Mouse (Mus musculus) embryonic facial prominence, embryonic 13.5 days (tissue): ENCODE data around the gene Cggbp1. TPM values are rescaled to one million over a fixed set of nuclear protein-coding genes. Genes with fewer than 3 reads are reported as not detected.
"Not testable (repeated sequence)": the region's sequence is repeated elsewhere in the genome, so short reads cannot be mapped to it uniquely, and the experiment has no call there.

Source experiments
- ATAC-seq: fragments of 200-750 bp; cut with Nextera tagmentation; 2 replicates; pipeline ENCODE4 v1.8.0; 2017; ENCODE audit warnings: low read depth; ENCODE audit not compliant: insufficient number of reproducible peaks, insufficient read depth, low FRiP score, low TSS enrichment
- H3K27ac ChIP-seq: fragments of 300-500 bp; sonication (generic); 2 replicates; pipeline ENCODE4 v1.5.1; 2015; ENCODE audit warnings: moderate library complexity, mild to moderate bottlenecking, inconsistent platforms
- H3K27me3 ChIP-seq: fragments of 300-500 bp; sonication (generic); 2 replicates; pipeline ENCODE4 v1.6.1; 2015; ENCODE audit warnings: mild to moderate bottlenecking, inconsistent platforms
- H3K36me3 ChIP-seq: fragments of 300-500 bp; sonication (generic); 2 replicates; pipeline ENCODE4 v1.6.1; 2015; ENCODE audit warnings: mild to moderate bottlenecking, inconsistent platforms
- H3K4me1 ChIP-seq: fragments of 300-500 bp; sonication (generic); 2 replicates; pipeline ENCODE4 v1.6.1; 2015; ENCODE audit warnings: inconsistent platforms
- H3K4me2 ChIP-seq: fragments of 300-500 bp; sonication (generic); 2 replicates; pipeline ENCODE4 v1.6.1; 2015; ENCODE audit warnings: moderate library complexity, mild to moderate bottlenecking, inconsistent platforms
- H3K4me3 ChIP-seq: fragments of 300-500 bp; sonication (generic); 2 replicates; pipeline ENCODE4 v1.5.1; 2015; ENCODE audit warnings: mild to moderate bottlenecking, inconsistent platforms
- H3K9ac ChIP-seq: fragments of 300-500 bp; sonication (generic); 2 replicates; pipeline ENCODE4 v1.6.1; 2015; ENCODE audit warnings: mild to moderate bottlenecking, inconsistent platforms
- H3K9me3 ChIP-seq: fragments of 300-500 bp; sonication (generic); 2 replicates; pipeline ENCODE4 v1.6.1; 2016; ENCODE audit warnings: inconsistent platforms
- WGBS: fragments of 180-500 bp; shearing (Covaris S2); methylation state at CpG from one replicate; pipeline ENCODE4 v1.1.7; 2015; ENCODE audit warnings: mixed read lengths; 5-methylcytosine and 5-hydroxymethylcytosine counted together
- polyA plus RNA-seq: library from polyadenylated mRNA; unstranded; fragments of >200 nt; fragmentation: Nextera tagmentation; extraction: Ambion mirVana; gene quantifications from 2 replicates; pipeline ENCODE4 v1.2.1, GENCODE M21; 2015

Gene Cggbp1
- polyA plus RNA-seq, 1 experiment from 2014 or later = 76.2 TPM

DNA sequence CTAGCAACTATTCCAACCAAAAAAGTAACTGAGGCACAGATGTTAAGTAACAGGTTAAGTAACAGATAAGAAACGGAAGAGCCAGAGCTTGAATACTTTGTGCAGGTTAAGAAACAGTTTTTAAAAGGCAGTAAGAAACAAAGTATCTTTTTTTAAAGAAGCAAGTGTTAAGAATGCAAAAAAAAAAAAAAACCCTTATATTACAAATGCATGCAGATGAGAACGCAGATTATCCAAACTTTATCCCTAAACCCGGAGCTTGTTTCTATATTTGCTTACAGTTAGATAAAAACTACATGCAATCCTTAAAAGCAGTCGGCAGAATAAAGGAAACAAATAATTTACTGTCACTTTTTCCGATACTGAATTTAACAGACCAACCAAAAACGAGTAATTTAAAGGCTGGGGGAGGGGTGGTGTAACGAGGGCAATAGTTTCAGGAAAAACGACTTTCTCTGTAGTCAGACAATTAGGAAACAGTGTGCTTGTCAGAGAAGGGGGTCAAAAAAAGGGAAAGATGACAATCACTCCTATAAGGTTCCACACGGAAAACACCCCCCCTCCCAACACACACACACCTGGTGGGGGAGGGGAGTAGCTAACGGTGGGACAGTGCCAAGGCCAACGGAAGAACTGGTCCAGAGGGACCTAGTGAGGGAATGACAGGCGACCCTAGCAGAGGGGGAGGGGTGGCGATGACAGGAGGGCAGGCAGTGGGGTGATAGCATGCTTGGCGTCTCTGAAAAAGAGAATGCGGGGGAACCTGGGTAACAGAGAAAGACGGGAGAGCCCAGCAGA is 1.3 kb upstream of the Cggbp1 start:
- Histone ChIP-seq H3K9me3 (no peaks in the 10 kb centered on the region), H3K27me3 (no peaks in the 10 kb centered on the region), H3K4me3 (peak overlapping the region; percentile 92), H3K4me2 (peak overlapping the region; percentile 92), H3K27ac (peak overlapping the region; percentile 96), H3K9ac (peak overlapping the region; percentile 93), H3K4me1 (peaks cover 17% of the 10 kb centered on the region), H3K36me3 (peaks cover 9% of the 10 kb centered on the region)
- no peak for ATAC-seq
- WGBS = 3% methylated on average over 16 of the region's 16 CpGs

DNA sequence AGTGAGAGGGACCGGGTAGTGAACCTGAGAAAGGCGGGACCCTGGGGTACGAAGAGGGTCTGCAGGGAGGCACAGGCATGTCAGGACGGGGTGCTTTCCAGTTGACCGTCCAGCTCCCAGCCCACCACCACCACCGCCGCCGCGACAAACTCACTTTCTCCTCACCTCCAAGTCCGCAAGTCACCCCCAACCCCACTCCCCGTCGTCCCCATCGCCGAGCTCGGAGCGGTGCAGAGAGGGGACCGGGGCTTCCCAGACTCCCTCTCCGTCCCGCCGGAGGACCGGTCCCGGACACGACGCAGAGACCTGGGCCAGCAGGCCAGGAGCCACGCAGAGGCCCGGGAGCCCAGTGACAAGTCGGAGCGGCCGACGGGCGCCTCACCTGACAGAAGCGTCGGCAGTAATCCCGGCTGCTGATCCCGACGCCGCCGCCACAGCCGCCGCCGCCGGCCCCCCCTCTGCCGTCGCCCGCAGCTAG is 672 bp upstream of the Cggbp1 start:
- H3K27ac ChIP-seq = peak overlapping the region; percentile 96
- H3K4me1 ChIP-seq = peaks cover 17% of the 10 kb centered on the region
- no peaks in the 10 kb centered on the region for H3K9me3 ChIP-seq
- peak overlapping the region; percentile 92 for H3K4me2 ChIP-seq
- peak overlapping the region; percentile 92 for H3K4me3 ChIP-seq
- H3K27me3 ChIP-seq = no peaks in the 10 kb centered on the region
- H3K36me3 ChIP-seq = peaks cover 13% of the 10 kb centered on the region
- WGBS = under 1% methylated on average over 39 of the region's 45 CpGs
- H3K9ac ChIP-seq = peak overlapping the region; percentile 93
- ATAC-seq = peak; percentile 50

DNA sequence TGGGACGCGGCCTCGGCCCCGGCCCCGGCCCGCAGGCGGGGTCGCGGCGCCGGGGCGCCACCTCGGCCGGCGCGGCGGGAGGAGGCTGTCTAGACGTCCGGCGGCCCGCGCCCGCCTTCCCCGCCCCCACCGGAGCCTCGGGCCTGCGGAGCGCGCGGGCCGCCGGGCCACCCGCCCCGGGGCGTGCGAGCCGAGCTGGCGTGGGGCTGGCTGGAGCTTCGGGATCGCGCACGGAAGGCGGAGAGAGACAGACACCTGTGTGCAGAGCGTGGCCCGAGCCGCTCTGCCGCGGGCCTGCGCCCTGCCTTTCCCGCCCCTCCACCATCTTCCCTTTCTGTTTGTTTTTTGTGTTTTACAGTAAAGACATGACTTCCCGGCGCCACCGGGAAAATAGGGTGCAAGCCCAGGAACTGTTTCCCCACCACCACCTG is 660 bp downstream of the Cggbp1 start:
- no peaks in the 10 kb centered on the region for H3K9me3 ChIP-seq
- no peaks in the 10 kb centered on the region for H3K27me3 ChIP-seq
- peak overlapping the region; percentile 94 for H3K9ac ChIP-seq
- H3K27ac ChIP-seq = peak overlapping the region; percentile 98
- 0 out of 2 replicates have a peak, but pooled peaks have one; percentile 0 for ATAC-seq
- WGBS = 0% methylated on average over 53 of the region's 53 CpGs
- peaks cover 19% of the 10 kb centered on the region for H3K36me3 ChIP-seq
- peaks cover 17% of the 10 kb centered on the region for H3K4me1 ChIP-seq
- H3K4me2 ChIP-seq = peak overlapping the region; percentile 74
- H3K4me3 ChIP-seq = peak overlapping the region; percentile 92

DNA sequence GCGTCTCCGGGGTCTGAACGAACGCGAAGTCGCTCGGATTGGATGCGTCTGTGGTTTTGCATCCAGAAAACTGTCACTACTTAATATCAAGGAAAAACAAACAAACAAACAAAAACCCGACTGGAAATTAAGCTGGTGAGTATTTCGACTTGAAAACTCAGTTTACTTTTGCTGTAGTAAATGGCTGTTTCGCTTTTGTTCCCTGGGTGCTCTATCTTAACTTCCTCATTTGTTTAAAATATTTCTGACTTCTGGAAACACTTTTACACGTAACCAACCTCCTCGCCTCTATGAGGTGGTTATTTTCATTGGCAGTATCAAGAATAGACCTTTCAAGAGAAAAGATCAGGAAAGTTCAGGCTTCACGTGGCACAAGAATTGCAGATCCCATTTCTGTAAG is 1.1 kb downstream of the Cggbp1 start:
- H3K36me3 ChIP-seq = peaks cover 23% of the 10 kb centered on the region
- H3K4me2 ChIP-seq = peak overlapping the region; percentile 74
- H3K27me3 ChIP-seq = no peaks in the 10 kb centered on the region
- ATAC-seq = no peak
- H3K4me3 ChIP-seq = peak overlapping the region; percentile 92
- H3K9ac ChIP-seq = peak overlapping the region; percentile 94
- WGBS = 4% methylated on average over 14 of the region's 14 CpGs
- peaks cover 17% of the 10 kb centered on the region for H3K4me1 ChIP-seq
- no peaks in the 10 kb centered on the region for H3K9me3 ChIP-seq
- peak overlapping the region; percentile 98 for H3K27ac ChIP-seq

DNA sequence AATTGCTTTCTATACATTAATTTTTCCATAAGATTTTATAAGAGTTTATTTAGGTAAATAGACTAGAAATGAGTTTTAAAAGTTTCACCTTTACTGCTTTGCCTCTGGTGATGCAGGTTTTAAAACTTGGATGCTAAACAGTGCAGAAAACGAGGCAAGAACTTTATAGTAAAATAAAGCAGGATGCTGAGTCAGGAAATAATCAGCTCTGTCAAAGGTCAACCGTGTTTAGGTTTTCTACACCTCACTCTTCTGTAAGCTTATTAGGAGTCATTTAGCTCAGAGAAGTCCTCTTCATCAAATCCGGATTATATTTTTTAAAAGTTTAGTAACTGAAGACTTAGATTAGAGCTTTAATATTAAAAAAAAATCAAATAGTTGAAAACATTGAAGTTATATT is 5.2 kb downstream of the Cggbp1 start:
- Histone ChIP-seq H3K9me3 (no peaks in the 10 kb centered on the region), H3K27ac (no peak overlapping the region), H3K4me3 (no peak overlapping the region), H3K4me2 (no peak overlapping the region), H3K36me3 (peaks cover 29% of the 10 kb centered on the region), H3K4me1 (peaks cover 12% of the 10 kb centered on the region), H3K27me3 (no peaks in the 10 kb centered on the region), H3K9ac (no peak overlapping the region)
- 86% methylated on average over 3 of the region's 3 CpGs for WGBS
- no peak for ATAC-seq

DNA sequence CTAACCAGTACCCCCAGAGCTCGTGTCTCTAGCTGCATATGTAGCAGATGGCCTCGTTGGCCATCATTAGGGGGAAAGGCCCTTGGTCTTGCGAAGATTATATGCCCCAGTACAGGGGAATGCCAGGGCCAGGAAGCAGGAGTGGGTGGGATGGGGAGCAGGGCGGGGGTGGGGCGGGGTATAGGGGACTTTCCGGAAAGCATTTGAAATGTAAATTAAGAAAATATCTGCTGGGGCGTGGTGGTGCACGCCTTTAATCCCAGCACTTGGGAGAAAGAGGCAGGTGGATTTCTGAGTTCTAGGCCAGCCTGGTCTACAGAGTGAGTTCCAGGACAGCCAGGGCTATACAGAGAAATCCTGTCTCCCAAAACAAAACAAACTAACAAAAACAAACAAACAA is 14.0 kb downstream of the Cggbp1 start:
- not testable (repeated sequence) for H3K4me1 ChIP-seq, H3K9me3 ChIP-seq, H3K4me3 ChIP-seq, ATAC-seq, H3K9ac ChIP-seq, H3K36me3 ChIP-seq, H3K4me2 ChIP-seq, H3K27ac ChIP-seq, H3K27me3 ChIP-seq
- WGBS = 90% methylated on average over 8 of the region's 8 CpGs

DNA sequence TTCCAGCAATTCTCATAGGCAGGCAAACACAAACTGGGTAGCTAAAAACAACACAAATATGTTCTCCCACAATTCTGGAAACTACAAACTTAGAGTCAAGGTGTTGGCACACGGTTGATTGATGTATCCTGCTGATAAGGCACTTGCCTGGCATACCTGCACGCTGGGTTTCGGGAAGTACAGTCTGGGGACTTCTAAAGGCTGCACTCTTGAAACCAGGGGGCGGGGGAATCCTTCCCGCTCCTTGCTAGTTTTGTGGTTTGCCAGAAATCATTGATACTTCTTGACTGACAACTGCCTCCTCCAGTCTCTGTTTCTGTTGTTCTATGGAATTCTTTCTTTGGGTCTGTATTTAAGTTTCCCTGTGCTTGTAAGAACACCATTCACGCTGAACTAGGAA is 16.8 kb downstream of the Cggbp1 start:
- WGBS = 62% methylated on average over 6 of the region's 6 CpGs
- Histone ChIP-seq H3K9ac (no peak overlapping the region), H3K4me3 (no peak overlapping the region), H3K27ac (no peak overlapping the region), H3K36me3 (no peaks in the 10 kb centered on the region), H3K4me1 (no peaks in the 10 kb centered on the region), H3K27me3 (no peaks in the 10 kb centered on the region), H3K9me3 (no peaks in the 10 kb centered on the region), H3K4me2 (no peak overlapping the region)
- ATAC-seq = no peak

DNA sequence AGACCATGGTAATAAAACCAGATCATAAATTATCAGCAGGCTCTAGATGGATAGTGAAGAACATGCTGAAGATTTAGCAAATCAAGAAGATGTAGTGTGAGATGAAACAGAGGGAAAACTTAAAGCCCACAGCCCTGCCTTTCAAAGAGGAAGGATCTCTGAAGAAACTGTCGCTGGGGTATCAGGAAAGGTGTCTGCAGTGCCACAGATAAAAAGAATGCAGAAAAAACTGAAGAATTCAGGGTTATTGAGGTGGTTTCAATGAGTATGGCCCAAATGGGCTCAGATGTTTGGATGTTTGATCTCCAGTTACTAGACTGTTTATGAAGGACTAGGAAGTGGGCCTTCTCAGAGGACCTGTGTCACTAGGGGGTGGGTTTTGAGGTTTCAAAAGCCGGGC is 17.8 kb downstream of the Cggbp1 start:
- no peak for ATAC-seq
- WGBS = 77% methylated on average over 2 of the region's 2 CpGs

DNA sequence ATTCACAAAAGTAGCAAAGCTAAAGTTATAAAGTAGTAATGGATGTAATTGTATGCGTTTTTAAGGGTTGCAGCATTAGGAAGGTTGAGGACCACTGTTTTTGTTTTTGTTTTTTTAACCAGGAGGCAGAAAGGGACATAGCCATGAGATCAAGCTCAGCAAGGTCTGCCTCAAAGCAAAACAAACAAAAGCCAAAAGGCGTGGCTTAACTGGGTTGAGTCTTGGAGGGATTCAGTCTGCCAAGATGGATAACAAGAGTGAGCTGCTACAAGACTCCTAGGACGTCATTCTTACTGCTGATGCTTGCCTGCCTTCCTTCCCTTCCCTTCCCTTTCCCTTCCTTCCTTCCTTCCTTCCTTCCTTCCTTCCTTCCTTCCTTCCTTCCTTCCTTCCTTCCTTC is 20.5 kb downstream of the Cggbp1 start:
- no peaks in the 10 kb centered on the region for H3K4me1 ChIP-seq
- H3K4me2 ChIP-seq = no peak overlapping the region
- no peaks in the 10 kb centered on the region for H3K36me3 ChIP-seq
- H3K27ac ChIP-seq = no peak overlapping the region
- no peak for ATAC-seq
- H3K4me3 ChIP-seq = no peak overlapping the region
- H3K9me3 ChIP-seq = no peaks in the 10 kb centered on the region
- no peak overlapping the region for H3K9ac ChIP-seq
- H3K27me3 ChIP-seq = no peaks in the 10 kb centered on the region
- 37% methylated on average over 3 of the region's 3 CpGs for WGBS

More for the DNA sequence above, 17.8 kb downstream of the Cggbp1 start:
- Histone ChIP-seq H3K36me3 (no peaks in the 10 kb centered on the region), H3K27ac (no peak overlapping the region), H3K9ac (no peak overlapping the region), H3K9me3 (no peaks in the 10 kb centered on the region), H3K4me3 (no peak overlapping the region), H3K27me3 (no peaks in the 10 kb centered on the region), H3K4me1 (no peaks in the 10 kb centered on the region), H3K4me2 (no peak overlapping the region)

DNA sequence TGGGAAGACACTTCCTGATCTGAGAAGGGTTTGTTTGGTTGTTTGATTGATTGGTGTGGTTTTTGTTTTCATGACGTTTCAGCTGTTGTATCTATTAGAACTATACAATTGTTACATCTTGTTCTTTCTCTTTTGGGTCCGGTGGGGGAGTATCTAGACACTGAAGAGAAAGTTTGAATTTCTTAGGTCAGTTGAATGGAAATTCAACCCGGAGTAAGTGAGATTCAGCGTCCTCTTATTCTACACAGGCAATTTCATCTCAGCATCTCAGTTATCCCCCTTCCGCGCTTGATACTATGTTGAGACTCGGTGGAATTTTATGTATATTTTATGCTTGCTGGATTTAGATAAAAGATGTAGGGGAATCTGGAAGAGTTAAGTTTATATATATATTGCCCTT is 21.0 kb downstream of the Cggbp1 start:
- Histone ChIP-seq H3K27me3 (no peaks in the 10 kb centered on the region), H3K27ac (no peak overlapping the region), H3K4me1 (no peaks in the 10 kb centered on the region), H3K4me2 (peak overlapping the region; percentile 58), H3K4me3 (peak overlapping the region; percentile 63), H3K9ac (no peak overlapping the region), H3K9me3 (no peaks in the 10 kb centered on the region), H3K36me3 (no peaks in the 10 kb centered on the region)
- ATAC-seq = no peak
- 9% methylated on average over 7 of the region's 7 CpGs for WGBS

DNA sequence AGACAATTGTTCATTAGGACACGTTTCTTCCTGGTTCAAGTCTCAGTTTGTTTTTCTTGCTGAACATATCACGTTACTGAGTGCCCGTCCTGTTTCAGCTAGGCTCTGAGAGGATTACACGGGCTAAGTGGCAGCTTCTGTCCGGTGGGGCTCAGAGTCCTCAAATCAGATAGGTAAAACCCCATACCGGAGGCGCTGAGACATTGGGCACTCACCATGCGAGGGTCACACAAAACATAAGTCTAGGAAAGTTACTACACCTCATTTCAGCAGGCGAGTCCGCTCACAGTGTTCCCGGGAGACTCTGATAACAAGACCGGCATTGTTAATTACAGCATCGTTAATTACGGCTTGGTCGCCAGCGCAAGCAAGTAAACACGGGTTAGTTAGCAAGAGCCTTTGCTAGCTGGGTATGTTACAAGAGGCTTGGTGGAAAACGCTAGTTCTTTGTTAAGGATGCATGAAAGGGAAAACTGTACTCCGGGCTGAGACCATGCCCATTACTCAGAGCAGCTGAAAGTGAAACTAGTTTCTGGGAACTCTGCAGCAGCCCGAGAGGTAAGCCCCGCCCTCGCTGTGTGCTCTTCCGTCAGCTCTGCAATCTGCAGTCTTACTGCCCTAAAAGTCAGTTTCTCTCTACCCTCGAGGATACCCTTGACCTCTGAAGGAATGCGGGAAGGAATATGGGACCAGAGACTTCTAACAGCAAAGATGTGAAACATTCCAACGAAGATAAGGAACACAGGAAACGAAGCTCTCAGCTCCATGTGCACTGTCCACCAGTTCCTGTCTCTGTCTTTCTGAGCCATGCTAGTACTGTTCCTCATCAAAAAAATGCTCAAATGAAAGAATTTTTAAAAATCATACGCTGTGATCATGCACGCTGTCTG is 21.9 kb downstream of the Cggbp1 start:
- 2% methylated on average over 29 of the region's 29 CpGs for WGBS
- no peaks in the 10 kb centered on the region for H3K9me3 ChIP-seq
- no peaks in the 10 kb centered on the region for H3K27me3 ChIP-seq
- H3K27ac ChIP-seq = peak overlapping the region; percentile 88
- H3K4me1 ChIP-seq = no peaks in the 10 kb centered on the region
- peak overlapping the region; percentile 63 for H3K4me3 ChIP-seq
- no peaks in the 10 kb centered on the region for H3K36me3 ChIP-seq
- peak; percentile 90 for ATAC-seq
- H3K4me2 ChIP-seq = peak overlapping the region; percentile 58
- H3K9ac ChIP-seq = peak overlapping the region; percentile 78
